Mouse (Mus musculus) telencephalon, adult 2 months (tissue): ENCODE data around the gene Shh.

ENCODE experiments used
- DNase-seq: peaks from one replicate; pipeline ENCODE4 v3.0.0-alpha.2; 2011; ENCODE audit warnings: low read depth, low spot score

Gene Shh

GRCm38 (mm10) chr5:28466760-28467306 lies at the start of gene Shh:
Gene Shh, minus strand, starts transcription at chr5:28467256.
- DNase-seq, result no peak

GRCm38 (mm10) chr5:28500792-28501439 lies 33.9 kb upstream of the Shh start:
- DNase-seq, result no peak

GRCm38 (mm10) chr5:28498846-28499245 lies 31.8 kb upstream of the Shh start:
- DNase-seq, result no peak

- DNase-seq, result no peak
Measured at GRCm38 (mm10) chr5:28495712-28496650, 28.9 kb upstream of the Shh start.

GRCm38 (mm10) chr5:28493550-28493949 lies 26.5 kb upstream of the Shh start:
- no peak for DNase-seq

- DNase-seq, result no peak
Measured at GRCm38 (mm10) chr5:28482991-28483390, 15.9 kb upstream of the Shh start.

GRCm38 (mm10) chr5:28481730-28482129 lies 14.7 kb upstream of the Shh start:
- no peak for DNase-seq

- DNase-seq, result no peak
Measured at GRCm38 (mm10) chr5:28476389-28477379, 9.6 kb upstream of the Shh start.

GRCm38 (mm10) chr5:28473556-28473955 lies 6.5 kb upstream of the Shh start:
- no peak for DNase-seq

- no peak for DNase-seq
Measured at GRCm38 (mm10) chr5:28469525-28470202, 2.6 kb upstream of the Shh start.

GRCm38 (mm10) chr5:28466351-28466750 lies 705 bp downstream of the Shh start:
- no peak for DNase-seq

- DNase-seq, result no peak
Measured at GRCm38 (mm10) chr5:28465526-28465925, 1.5 kb downstream of the Shh start.

GRCm38 (mm10) chr5:28465099-28465406 lies 2.0 kb downstream of the Shh start:
- DNase-seq, result no peak

GRCm38 (mm10) chr5:28464361-28465098 lies 2.5 kb downstream of the Shh start:
- DNase-seq, result no peak

- DNase-seq, result no peak
Measured at GRCm38 (mm10) chr5:28463656-28464055, 3.4 kb downstream of the Shh start.

GRCm38 (mm10) chr5:28462741-28463590 lies 4.1 kb downstream of the Shh start:
- DNase-seq, result no peak

GRCm38 (mm10) chr5:28461376-28461775 lies 5.7 kb downstream of the Shh start:
- no peak for DNase-seq

GRCm38 (mm10) chr5:28460556-28461350 lies 6.3 kb downstream of the Shh start:
- DNase-seq, result no peak
